Mouse (Mus musculus) neural tube, embryonic 15.5 days (tissue): Measurements from ENCODE around the gene Nmt1. TPM values are rescaled to one million over a fixed set of nuclear protein-coding genes. Genes with fewer than 3 reads are reported as not detected.

Experiments
- ATAC-seq: fragments of 200-750 bp; cut with Nextera tagmentation; 2 replicates; pipeline ENCODE4 v1.8.0; 2017; ENCODE audit warnings: mild to moderate bottlenecking, moderate TSS enrichment, moderate library complexity; ENCODE audit not compliant: low FRiP score
- H3K27ac ChIP-seq: fragments of 300-500 bp; sonication (generic); replicated peaks from 2 replicates; pipeline ENCODE4 v1.5.1; 2015; ENCODE audit warnings: mild to moderate bottlenecking, inconsistent platforms
- H3K27me3 ChIP-seq: fragments of 300-500 bp; sonication (generic); replicated peaks from 2 replicates; pipeline ENCODE4 v1.6.1; 2015; ENCODE audit warnings: inconsistent platforms
- H3K36me3 ChIP-seq: fragments of 300-500 bp; sonication (generic); 2 replicates; pipeline ENCODE4 v1.6.1; 2015; ENCODE audit warnings: inconsistent platforms
- H3K4me1 ChIP-seq: fragments of 300-500 bp; sonication (generic); 2 replicates; pipeline ENCODE4 v1.6.1; 2015; ENCODE audit warnings: inconsistent platforms
- H3K4me2 ChIP-seq: fragments of 300-500 bp; sonication (generic); 2 replicates; pipeline ENCODE4 v1.6.1; 2015; ENCODE audit warnings: inconsistent platforms, mild to moderate bottlenecking, moderate library complexity
- H3K4me3 ChIP-seq: fragments of 300-500 bp; sonication (generic); replicated peaks from 2 replicates; pipeline ENCODE4 v1.5.1; 2015; ENCODE audit warnings: mild to moderate bottlenecking, inconsistent platforms
- H3K9ac ChIP-seq: fragments of 300-500 bp; sonication (generic); replicated peaks from 2 replicates; pipeline ENCODE4 v1.6.1; 2015; ENCODE audit warnings: mild to moderate bottlenecking, inconsistent platforms
- H3K9me3 ChIP-seq: fragments of 300-500 bp; sonication (generic); replicated peaks from 2 replicates; pipeline ENCODE4 v1.6.1; 2016; ENCODE audit warnings: inconsistent platforms
- WGBS: fragments of 180-500 bp; shearing (Covaris S2); methylation state at CpG from one replicate; pipeline ENCODE4 v1.1.7; 2015; ENCODE audit warnings: mixed read lengths; 5-methylcytosine and 5-hydroxymethylcytosine counted together
- microRNA-seq: library from miRNA; unstranded; fragments of <30 nt; microRNA quantifications from one replicate; pipeline ENCODE4, GENCODE M21; 2017
- polyA plus RNA-seq: library from polyadenylated mRNA; unstranded; fragments of >200 nt; fragmentation: Nextera tagmentation; extraction: Ambion mirVana; gene quantifications from 2 replicates; pipeline ENCODE4 v1.2.1, GENCODE M21; 2015

The Nmt1 gene
- polyA plus RNA-seq, 1 experiment from 2014 or later = 33.8 TPM

GRCm38 (mm10) chr11:103115163-103116007, 87.4 kb downstream of the Nmt1 start:
- peaks cover 45% of the 10 kb centered on the region for H3K4me1 ChIP-seq
- ATAC-seq = peak; percentile 79

GRCm38 (mm10) chr11:103116008-103116818, 88.2 kb downstream of the Nmt1 start, which contains the start of gene Hexim1:
Hexim1 (plus strand) TSS chr11:103116231.
- H3K4me1 ChIP-seq = peaks cover 44% of the 10 kb centered on the region
- under 1% methylated on average over 53 of the region's 53 CpGs for WGBS
- peak within 1 kb of the TSS; percentile 90 for H3K4me2 ChIP-seq
- H3K36me3 ChIP-seq = no peaks in the 10 kb centered on the region
- peak; percentile 95 for ATAC-seq
- H3K27me3 ChIP-seq = peaks cover 25% of the 10 kb centered on the region
- H3K9ac ChIP-seq = peak within 1 kb of the TSS; percentile 74
- no peaks in the 10 kb centered on the region for H3K9me3 ChIP-seq
- H3K4me3 ChIP-seq = peak within 1 kb of the TSS; percentile 63
- peak within 1 kb of the TSS; percentile 97 for H3K27ac ChIP-seq

More at GRCm38 (mm10) chr11:103115163-103116007, 87.4 kb downstream of the Nmt1 start:
- under 1% methylated on average over 34 of the region's 34 CpGs for WGBS
- Histone ChIP-seq H3K27ac (peak overlapping the region; percentile 97), H3K4me2 (peak overlapping the region; percentile 61), H3K27me3 (peaks cover 33% of the 10 kb centered on the region), H3K9ac (peak overlapping the region; percentile 74), H3K4me3 (peak overlapping the region; percentile 63), H3K36me3 (no peaks in the 10 kb centered on the region), H3K9me3 (no peaks in the 10 kb centered on the region)

GRCm38 (mm10) chr11:103116959-103117590, 89.1 kb downstream of the Nmt1 start:
- Histone ChIP-seq H3K9ac (peak overlapping the region; percentile 67), H3K9me3 (no peaks in the 10 kb centered on the region), H3K4me1 (peaks cover 36% of the 10 kb centered on the region), H3K27ac (peak overlapping the region; percentile 95), H3K4me3 (peak overlapping the region; percentile 63), H3K36me3 (no peaks in the 10 kb centered on the region), H3K27me3 (peaks cover 16% of the 10 kb centered on the region), H3K4me2 (peak overlapping the region; percentile 90)
- WGBS = under 1% methylated on average over 35 of the region's 35 CpGs
- peak; percentile 33; the same call in 1 of the 2 replicates for ATAC-seq

- Histone ChIP-seq H3K27me3 (peaks cover 11% of the 10 kb centered on the region; the same call in 1 of the 2 replicates), H3K36me3 (no peaks in the 10 kb centered on the region), H3K9me3 (no peaks in the 10 kb centered on the region), H3K27ac (peak overlapping the region; percentile 95), H3K4me1 (peaks cover 31% of the 10 kb centered on the region), H3K4me3 (peak overlapping the region; percentile 63), H3K9ac (peak overlapping the region; percentile 67), H3K4me2 (peak overlapping the region; percentile 90)
- under 1% methylated on average over 38 of the region's 38 CpGs for WGBS
- no peak for ATAC-seq
These were observed 89.6 kb downstream of the Nmt1 start for GRCm38 (mm10) chr11:103117591-103118009.

Small RNAs within 50 kb of the gene (microRNA-seq; reads per million reads assigned to microRNA genes)
- not detected for gene Mir6931

Other genes starting within 250 kb of the Nmt1 start
- 31.9 and 32.8 TPM in 2 replicates for gene Gjc1, start 208.5 kb upstream of the Nmt1 start, polyA plus RNA-seq
- 10.5 and 11.8 TPM in 2 replicates for gene Higd1b, start 192.3 kb upstream of the Nmt1 start, polyA plus RNA-seq
- gene Eftud2, start 147.2 kb upstream of the Nmt1 start, polyA plus RNA-seq = 121 and 147 TPM in 2 replicates
- gene Ccdc103, start 147.0 kb upstream of the Nmt1 start, polyA plus RNA-seq = 1.5 and 1.7 TPM in 2 replicates
- gene Fam187a, start 143.0 kb upstream of the Nmt1 start, polyA plus RNA-seq = not detected in 2 replicates
- gene Gfap, start 127.3 kb upstream of the Nmt1 start, polyA plus RNA-seq = 2.4 and 4.2 TPM in 2 replicates
- 1.9 and 3.9 TPM in 2 replicates for gene Kif18b, start 103.1 kb upstream of the Nmt1 start, polyA plus RNA-seq
- 4.4 TPM in 2 replicates for gene C1ql1, start 81.5 kb upstream of the Nmt1 start, polyA plus RNA-seq
- 149 and 153 TPM in 2 replicates for gene Dcakd, start 143 bp downstream of the Nmt1 start, polyA plus RNA-seq
- 3.2 and 3.4 TPM in 2 replicates for gene Plcd3, start 73.5 kb downstream of the Nmt1 start, polyA plus RNA-seq
- 9.3 and 10.4 TPM in 2 replicates for gene Acbd4, start 73.5 kb downstream of the Nmt1 start, polyA plus RNA-seq
- gene Hexim1, start 88.0 kb downstream of the Nmt1 start, polyA plus RNA-seq = 4.3 and 4.5 TPM in 2 replicates
- gene Hexim2, start 104.2 kb downstream of the Nmt1 start, polyA plus RNA-seq = 28.4 and 29.0 TPM in 2 replicates
- gene Fmnl1, start 142.9 kb downstream of the Nmt1 start, polyA plus RNA-seq = 8.6 and 10.8 TPM in 2 replicates
- 2.1 and 2.3 TPM in 2 replicates for gene 1700023F06Rik, start 180.4 kb downstream of the Nmt1 start, polyA plus RNA-seq
- 1.00 and 1.3 TPM in 2 replicates for gene Spata32, start 190.2 kb downstream of the Nmt1 start, polyA plus RNA-seq
- 3.8 and 5.7 TPM in 2 replicates for gene Map3k14, start 239.3 kb downstream of the Nmt1 start, polyA plus RNA-seq